Mouse (Mus musculus) cortical plate, adult 2 months (tissue): ENCODE measurements around the gene Acsm1. TPM values are rescaled to one million over a fixed set of nuclear protein-coding genes. Genes with fewer than 3 reads are reported as not detected.

ENCODE experiments used
- H3K27ac ChIP-seq: fragments of 200-500 bp; 2 replicates; pipeline ENCODE4 v1.5.1; 2012; ENCODE audit warnings: low read length, control low read depth, inconsistent platforms; ENCODE audit not compliant: insufficient read depth
- H3K4me1 ChIP-seq: fragments of 200-500 bp; 2 replicates; pipeline ENCODE4 v1.6.1; 2011; ENCODE audit warnings: low read length; ENCODE audit not compliant: control insufficient read depth, insufficient read depth
- H3K4me3 ChIP-seq: fragments of 200-500 bp; 2 replicates; pipeline ENCODE4 v1.5.1; 2011; ENCODE audit warnings: mild to moderate bottlenecking, low read length, control low read depth; ENCODE audit not compliant: insufficient read depth
- CTCF ChIP-seq: fragments of 200-500 bp; IDR thresholded peaks from 2 replicates; pipeline ENCODE4 v1.5.1; 2011; ENCODE audit warnings: mild to moderate bottlenecking, control low read depth, low read length; ENCODE audit not compliant: insufficient read depth; ENCODE audit errors: extremely low read depth
- POLR2A ChIP-seq: fragments of 200-500 bp; IDR thresholded peaks from 2 replicates; pipeline ENCODE4 v1.6.1; 2011; ENCODE audit warnings: mild to moderate bottlenecking, low read length, control low read depth; ENCODE audit not compliant: insufficient read depth; ENCODE audit errors: extremely low read depth
- polyA plus RNA-seq: library from polyadenylated mRNA; depleted of rRNA; stranded (reverse); fragments of >200 nt; gene quantifications from 2 replicates; pipeline ENCODE4 v1.2.3, GENCODE M21; 2012

The Acsm1 gene
- polyA plus RNA-seq, 1 experiment: not detected

- no peak overlapping the region for H3K4me3 ChIP-seq
- TF ChIP-seq CTCF (no peak), POLR2A (no peak)
Observed at GRCm38 (mm10) chr7:119604903-119605483, 1.8 kb upstream of the Acsm1 start.

GRCm38 (mm10) chr7:119605926-119606663, 731 bp upstream of the Acsm1 start:
- TF ChIP-seq POLR2A (no peak), CTCF (no peak)
- Histone ChIP-seq H3K4me1 (no peaks in the 10 kb centered on the region), H3K4me3 (no peak overlapping the region), H3K27ac (no peak overlapping the region)

More at GRCm38 (mm10) chr7:119604903-119605483, 1.8 kb upstream of the Acsm1 start:
- Histone ChIP-seq H3K4me1 (no peaks in the 10 kb centered on the region), H3K27ac (no peak overlapping the region)

- Histone ChIP-seq H3K4me1 (no peaks in the 10 kb centered on the region), H3K4me3 (no peak overlapping the region), H3K27ac (no peak overlapping the region)
- TF ChIP-seq CTCF (no peak), POLR2A (no peak)
Observed at GRCm38 (mm10) chr7:119607796-119608515, 1.1 kb downstream of the Acsm1 start.

GRCm38 (mm10) chr7:119616531-119616930, 9.7 kb downstream of the Acsm1 start:
- Histone ChIP-seq H3K4me1 (no peaks in the 10 kb centered on the region), H3K4me3 (no peak overlapping the region), H3K27ac (no peak overlapping the region)
- TF ChIP-seq CTCF (no peak), POLR2A (no peak)

- Histone ChIP-seq H3K27ac (no peak overlapping the region), H3K4me3 (no peak overlapping the region), H3K4me1 (no peaks in the 10 kb centered on the region)
- TF ChIP-seq POLR2A (no peak), CTCF (no peak)
Observed at GRCm38 (mm10) chr7:119617593-119617992, 10.8 kb downstream of the Acsm1 start.

- TF ChIP-seq CTCF: no peak
- Histone ChIP-seq H3K27ac (no peak overlapping the region), H3K4me3 (no peak overlapping the region), H3K4me1 (no peaks in the 10 kb centered on the region)
Observed at GRCm38 (mm10) chr7:119618209-119618935, 11.5 kb downstream of the Acsm1 start.

- Histone ChIP-seq H3K4me1 (no peaks in the 10 kb centered on the region), H3K27ac (no peak overlapping the region), H3K4me3 (no peak overlapping the region)
- TF ChIP-seq POLR2A: no peak
- TF ChIP-seq CTCF: no peak
Observed at GRCm38 (mm10) chr7:119620157-119620556, 13.3 kb downstream of the Acsm1 start.

- Histone ChIP-seq H3K4me3 (no peak overlapping the region), H3K4me1 (no peaks in the 10 kb centered on the region), H3K27ac (no peak overlapping the region)
- no peak for TF ChIP-seq CTCF
- no peak for TF ChIP-seq POLR2A
Observed at GRCm38 (mm10) chr7:119638773-119639172, 31.9 kb downstream of the Acsm1 start.

GRCm38 (mm10) chr7:119642307-119642706, 35.5 kb downstream of the Acsm1 start:
- H3K4me1 ChIP-seq: no peaks in the 10 kb centered on the region
- H3K4me3 ChIP-seq: no peak overlapping the region
- H3K27ac ChIP-seq: no peak overlapping the region
- TF ChIP-seq POLR2A (no peak), CTCF (no peak)
